Mouse (Mus musculus) brain, embryonic 18.5 days (tissue): ENCODE data around the gene Casz1.
A peak's percentile ranks its signal among the peaks of the same experiment; 100 is the strongest.

ENCODE experiments used
- DNase-seq: peaks from one replicate; pipeline ENCODE4 v3.0.0-alpha.2; 2012; ENCODE audit warnings: low read depth, low spot score

The Casz1 gene

DNA sequence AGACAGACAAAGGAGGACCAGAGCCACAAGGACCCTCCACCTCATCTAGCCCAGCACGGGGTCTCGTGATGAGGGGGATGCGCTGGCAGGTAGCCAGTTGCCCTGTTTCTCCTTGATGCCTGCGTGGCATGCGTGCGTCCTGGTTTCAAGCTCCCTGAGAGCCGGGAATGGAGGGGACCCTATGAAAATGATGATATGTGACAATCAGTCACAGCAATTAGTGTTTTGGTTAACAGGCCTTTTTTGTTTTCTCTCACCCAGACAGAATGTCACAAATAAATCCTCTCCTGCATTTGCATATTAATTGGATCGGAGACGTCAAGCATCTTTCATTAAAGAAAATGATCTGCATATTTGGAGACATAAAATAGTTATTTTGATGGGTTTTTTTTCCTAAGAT is 71.9 kb downstream of the Casz1 start:
- no peak for DNase-seq

- DNase-seq, result no peak
These were observed 72.6 kb downstream of the Casz1 start for GRCm38 (mm10) chr4:148876867-148877266.

DNA sequence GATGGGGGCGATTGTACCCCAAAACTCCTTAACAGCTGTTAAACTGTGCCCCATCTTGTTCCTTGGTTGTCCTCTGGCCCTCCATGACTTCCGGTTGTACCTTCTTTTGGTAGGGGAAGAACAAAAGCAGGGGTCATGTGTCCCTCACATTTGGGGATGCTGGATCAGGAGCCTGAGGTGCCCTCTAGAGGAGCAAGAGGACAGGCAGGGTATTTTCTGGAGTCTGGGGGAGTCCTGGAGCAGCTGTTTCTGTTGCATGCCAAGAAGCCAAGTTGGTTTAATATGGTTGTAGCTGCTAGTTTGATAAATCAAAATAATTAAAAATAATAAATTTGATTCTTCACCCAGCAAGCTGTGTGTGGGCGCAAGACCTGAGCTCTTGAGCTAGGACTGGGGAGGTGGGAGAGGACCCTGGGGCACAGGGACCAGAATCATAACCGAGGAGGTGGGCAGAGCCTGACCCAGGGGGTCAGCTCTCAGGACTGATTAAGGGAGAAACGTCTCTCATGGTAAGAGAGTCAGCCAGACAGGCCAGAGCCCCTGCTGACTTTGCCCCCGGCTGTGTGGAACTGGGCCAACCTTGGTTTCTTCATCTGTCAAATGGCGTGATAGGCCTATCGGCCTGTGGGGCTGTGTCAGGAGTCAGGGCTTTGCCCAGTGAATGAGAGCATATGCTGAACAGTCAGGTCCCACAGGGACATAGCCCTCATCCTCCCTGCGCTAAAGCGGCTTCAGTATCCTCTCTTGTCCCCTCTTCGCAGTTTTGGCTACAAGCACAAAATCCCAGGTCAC is 74.2 kb downstream of the Casz1 start:
- DNase-seq, result no peak

DNA sequence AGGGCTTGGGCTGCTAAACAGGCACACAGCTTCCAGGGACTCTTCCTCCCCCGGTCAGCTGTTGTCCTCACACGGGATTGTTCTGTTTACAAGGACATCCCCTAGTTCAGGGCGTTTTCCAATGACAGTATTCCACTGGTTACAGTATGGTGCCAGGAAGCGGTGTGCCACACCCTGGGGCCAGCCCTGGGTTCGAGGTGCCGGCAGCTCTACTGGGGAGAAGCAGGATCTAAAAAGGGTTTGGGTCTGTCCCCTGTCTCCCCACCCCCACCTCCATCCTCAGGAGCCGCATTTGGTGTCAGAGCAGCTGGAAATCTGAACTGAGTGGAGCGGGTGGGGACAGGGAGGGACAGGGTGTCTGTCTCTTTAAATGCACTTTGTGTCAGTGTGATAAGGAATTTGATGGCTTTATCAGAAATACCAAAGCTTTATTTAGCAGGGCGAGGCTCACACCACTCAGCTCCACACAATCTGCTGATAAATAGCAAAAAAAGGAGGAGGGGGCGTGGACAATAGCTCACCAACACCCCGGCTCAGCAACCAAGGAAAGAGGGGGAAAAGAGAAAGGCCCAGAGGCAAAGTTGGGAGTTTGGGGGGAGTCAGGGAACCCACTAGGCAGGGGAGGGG is 74.9 kb downstream of the Casz1 start:
- no peak for DNase-seq

DNA sequence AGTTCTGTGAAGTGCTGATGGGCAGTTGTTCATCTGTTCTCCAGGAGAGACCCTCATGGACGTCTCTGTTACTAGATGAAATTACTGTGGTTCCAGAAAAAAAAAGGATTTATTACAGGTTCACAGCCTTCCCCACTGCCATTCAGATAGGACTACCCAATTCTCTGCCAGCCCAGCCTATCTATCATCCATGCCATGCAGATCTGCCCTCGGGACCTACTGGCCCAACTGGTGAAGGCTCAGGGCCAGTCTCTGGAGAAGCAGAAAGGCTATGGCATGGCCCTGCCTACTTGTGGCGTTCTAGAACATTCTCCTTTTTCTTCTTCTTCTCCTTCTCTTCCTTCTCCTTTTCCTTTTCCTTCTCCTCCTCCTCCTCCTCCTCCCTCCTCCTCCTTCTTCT is 75.4 kb downstream of the Casz1 start:
- DNase-seq, result no peak

DNA sequence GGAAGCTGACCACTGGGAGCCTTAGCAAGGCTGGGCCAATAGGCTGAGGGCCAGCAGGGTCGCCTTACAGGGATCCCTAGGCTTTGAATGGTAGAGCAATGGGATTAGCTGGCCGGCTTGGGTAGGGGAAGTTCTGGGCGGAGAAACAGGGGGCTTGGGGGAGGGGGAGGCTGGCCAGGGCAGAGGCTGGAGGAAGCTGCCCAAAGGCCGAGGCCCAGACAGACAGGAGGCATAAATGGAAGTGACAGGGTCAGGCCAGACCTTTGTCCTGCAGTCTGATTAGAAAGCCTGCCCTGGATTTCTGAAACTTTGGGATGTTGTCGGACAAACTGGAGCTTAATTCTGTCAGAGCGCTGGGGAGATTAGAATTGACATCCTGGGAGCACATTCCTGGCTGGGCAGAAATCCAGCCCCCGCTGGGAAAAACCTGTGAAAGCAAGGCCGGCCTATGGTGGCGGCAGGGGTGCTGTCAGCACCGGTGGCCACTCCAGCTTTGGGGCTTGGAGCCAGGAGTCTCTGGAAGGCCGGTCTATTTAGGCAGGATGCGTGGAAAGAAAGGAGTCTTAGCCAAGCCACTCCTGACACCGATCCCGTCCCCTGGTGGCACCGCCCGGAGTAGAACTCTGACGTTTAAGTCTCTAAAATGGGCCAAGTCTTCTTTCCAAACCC is 76.9 kb downstream of the Casz1 start:
- no peak for DNase-seq

DNA sequence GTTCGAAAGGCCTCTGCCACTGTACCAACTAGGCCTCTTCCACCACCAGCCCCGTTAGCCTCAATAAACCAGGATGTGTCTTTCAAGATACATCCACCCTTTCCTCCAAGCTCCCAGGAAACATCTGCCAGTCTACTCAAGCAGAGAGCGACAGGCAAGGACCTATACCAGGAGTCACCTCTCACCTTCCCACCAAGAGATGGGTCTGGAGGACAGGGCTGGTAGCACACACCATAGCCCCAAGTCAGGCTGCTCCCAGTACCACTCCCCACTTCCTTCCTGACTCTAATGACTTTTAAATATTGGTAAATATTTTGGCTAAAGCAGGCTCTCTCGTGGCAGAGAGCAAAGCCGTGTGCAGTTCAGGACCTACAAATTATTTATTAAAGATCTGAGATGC is 77.6 kb downstream of the Casz1 start:
- DNase-seq, result no peak

GRCm38 (mm10) chr4:148882360-148882929 is 78.2 kb downstream of the Casz1 start:
- no peak for DNase-seq

- DNase-seq, result no peak
These were observed 80.4 kb downstream of the Casz1 start for GRCm38 (mm10) chr4:148884596-148884995.

DNA sequence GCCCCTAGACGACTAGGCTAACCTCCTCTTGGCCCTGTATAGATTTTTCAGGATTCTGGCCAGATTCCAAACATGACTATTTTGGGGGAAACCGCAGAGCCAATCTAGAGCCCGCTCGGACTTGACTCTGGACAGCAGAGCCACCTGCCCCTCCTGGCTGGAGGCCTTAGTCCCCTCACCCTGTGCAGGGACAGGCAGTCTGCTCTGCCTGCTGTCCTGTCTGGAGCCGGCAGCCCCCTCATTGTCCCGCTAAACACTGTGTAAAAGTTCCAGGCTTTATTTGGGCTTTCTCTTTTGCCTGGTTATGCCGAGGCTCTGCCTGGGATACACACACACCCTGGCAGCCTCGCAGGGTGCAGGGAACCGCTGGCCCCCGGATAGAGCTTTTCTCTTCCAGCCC is 81.2 kb downstream of the Casz1 start:
- no peak for DNase-seq

GRCm38 (mm10) chr4:148885921-148886540 is 81.8 kb downstream of the Casz1 start:
- no peak for DNase-seq

DNA sequence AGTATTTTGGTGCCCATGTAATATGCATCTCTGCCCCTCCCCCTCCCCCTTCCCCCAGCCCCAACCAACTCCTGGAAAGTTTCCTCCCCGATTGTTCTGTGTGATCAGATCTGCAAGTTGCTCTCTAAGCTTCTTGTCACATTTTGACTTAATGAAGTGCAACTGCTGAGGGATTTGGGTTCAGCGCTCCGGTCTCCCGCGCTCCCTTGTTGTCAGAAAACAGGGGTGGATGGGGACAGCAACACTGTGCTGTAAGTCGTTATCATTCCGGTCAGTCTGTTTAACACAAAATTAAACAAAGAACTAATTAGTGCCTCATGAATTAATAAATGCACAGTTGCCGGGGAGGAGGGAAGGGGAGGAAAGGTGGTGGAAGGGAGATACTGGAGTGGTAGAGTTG is 84.0 kb downstream of the Casz1 start:
- DNase-seq, result no peak

- no peak for DNase-seq
These were observed 84.8 kb downstream of the Casz1 start for GRCm38 (mm10) chr4:148889011-148889410.

GRCm38 (mm10) chr4:148890442-148890841 is 86.2 kb downstream of the Casz1 start:
- no peak for DNase-seq

DNA sequence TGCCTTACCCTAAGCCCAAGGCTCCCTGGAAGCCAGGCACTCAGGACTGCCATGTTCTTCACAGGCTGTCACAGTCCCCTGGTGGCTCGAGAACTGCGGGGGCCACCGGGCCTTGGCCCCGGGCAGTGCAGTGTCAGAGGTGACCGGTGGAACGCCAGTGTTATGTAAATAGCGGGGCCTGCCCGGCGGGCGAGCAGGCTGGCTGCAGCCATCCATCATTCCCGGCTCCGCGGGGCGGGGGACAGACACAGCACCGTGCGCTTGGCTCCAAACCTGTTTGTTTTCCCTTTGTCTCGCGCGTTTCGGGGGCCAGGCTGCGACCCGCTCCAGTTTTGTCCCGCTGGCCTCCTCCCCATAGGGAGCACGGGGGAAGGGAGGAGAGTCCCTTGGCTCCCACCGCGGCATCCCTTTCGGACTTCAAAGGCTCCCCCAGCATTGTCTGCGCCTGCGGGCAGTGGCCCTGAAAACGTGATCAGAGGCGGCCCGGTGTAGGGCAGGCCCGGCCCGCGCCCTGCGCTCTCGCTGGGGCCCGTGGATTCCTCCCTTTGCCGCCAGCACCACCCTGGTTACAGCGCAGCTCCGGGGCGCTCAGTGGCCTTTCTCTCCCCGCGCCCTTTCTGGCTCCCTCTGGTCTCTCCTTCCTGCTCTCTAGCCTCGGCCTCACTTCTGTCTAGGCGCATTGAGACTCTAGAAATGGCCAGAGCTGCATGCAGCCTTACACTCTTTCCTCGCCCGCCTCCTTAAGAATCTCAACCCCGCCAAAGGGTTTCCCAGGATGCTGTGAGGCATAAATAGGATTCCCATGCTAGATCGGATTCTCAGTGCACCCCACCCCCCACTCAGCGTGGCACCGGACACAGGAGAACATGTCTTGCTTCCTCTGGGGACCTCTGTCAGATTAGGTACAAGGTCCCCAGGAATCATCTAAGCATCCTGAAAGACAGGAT is 86.9 kb downstream of the Casz1 start:
- no peak for DNase-seq

DNA sequence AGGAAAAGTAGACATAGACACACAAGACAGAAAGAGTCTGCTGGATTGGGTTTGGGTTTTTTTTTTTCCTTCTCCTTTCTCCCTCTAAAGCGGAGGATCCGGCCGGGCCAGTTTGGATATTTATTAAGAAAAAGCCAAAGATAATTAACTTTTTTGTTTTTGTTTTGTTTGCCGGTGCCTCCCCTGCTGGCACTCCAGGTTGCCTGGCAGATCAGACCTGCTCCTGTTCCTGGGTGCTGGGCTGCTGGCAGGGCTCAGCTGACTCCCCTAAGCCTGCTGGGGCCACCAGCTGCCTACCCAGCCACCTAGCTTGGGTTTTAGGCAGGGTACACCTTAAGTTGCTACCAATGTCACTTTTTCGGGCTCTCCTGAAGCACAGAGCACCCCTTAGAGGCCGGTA is 91.9 kb downstream of the Casz1 start:
- no peak for DNase-seq

DNA sequence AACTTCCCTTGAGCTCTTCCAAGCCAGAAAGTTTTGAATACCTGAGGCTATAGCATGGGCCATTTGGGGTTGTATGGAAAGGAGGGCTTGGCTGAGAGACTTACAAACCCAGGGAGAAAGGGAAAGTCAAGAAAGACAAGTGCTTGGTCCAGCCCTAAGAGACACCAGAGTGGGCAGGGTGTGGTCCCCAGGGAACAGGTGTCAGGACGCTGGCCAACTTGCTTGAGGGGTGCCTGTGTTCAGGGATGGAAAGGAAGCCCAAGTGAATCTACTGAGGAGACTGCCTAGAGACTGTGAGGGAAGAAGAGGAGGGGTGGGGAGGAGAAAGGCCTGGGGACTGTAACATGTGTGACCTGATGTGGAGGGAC is 95.7 kb downstream of the Casz1 start:
- DNase-seq, result no peak

GRCm38 (mm10) chr4:148900295-148901211 is 96.3 kb downstream of the Casz1 start:
- DNase-seq, result peak; percentile 43

GRCm38 (mm10) chr4:148901275-148902052 is 97.2 kb downstream of the Casz1 start:
- DNase-seq, result no peak
